Mouse (Mus musculus): ENCODE results near the gene Hivep2.

Gene Hivep2

DNA sequence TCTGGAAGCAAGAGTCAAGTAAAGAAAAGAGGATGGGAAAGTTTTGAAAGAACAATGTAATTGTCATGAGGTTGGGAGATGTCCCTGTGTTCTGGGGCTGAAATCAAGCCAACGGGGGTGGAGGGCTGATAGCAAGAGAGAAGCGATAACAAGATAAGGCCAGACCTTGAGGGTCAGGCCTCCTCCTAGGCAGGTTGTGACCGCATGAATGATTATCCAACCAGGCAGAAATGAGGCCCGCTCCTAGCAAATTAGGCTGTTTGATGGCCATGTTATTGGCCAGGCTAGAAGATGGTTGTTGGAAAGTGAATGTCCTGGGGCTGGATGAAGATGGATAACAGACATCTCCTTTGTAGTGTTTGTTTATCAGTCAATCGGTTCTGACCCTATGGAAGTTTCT lies 5.4 kb downstream of the Hivep2 start:
- DNase-seq (ENCODE audit: inconsistent age in 2 of 2, low spot score in 1 of 2): peak in 1 of 2 experiments; percentile 49

DNA sequence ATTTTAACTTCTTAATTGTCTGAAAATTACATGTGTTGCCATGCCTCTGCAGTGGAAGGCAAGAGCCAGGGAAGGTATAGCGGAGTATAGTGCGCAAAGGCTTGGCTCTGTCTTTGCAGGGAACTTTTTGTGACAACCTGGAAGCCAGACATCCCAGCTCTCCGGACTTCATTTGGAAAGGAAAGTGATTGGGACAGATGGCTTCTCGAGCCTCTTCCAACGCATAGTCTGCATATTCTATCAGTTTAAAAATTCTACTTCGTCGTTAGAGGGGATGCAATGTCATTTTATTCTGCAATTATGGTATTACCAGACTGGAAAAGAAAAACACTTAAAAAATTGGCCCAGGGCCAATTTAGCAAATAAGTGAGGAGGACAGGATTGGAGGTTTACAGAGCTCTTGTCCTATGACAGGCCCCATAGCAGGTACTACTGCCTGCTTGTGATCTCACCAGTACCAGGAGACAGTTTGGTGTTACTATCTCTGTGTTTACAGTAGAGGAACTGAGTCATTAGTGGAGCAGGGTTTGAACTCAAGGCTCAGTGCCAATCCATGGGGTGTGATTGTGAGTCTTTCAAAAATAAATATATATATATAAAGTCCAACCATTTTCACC lies 7.8 kb downstream of the Hivep2 start:
- DNase-seq (ENCODE audit: inconsistent age in 2 of 2, low spot score in 1 of 2): peak in 1 of 2 experiments; percentile 41

DNA sequence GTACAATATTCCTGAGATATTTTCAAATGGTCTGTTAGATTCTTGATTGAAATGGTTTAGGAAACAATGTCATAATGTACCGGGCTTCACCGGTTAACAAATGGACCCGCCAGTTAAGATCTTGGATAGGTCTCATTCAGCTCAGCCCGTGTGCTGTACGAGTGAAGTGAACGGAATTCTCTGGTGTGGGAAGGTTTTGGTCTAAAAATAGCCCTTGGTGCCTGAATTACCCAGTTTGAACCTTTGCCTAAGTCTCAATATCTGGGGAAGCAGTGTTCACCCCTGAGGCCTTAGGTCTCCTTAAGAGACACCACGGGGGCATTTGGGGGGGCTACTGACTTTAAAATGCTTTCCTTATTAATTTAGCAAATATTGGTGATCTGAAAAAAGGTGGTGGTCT lies 8.6 kb downstream of the Hivep2 start:
- no peak for DNase-seq (ENCODE audit: inconsistent age in 2 of 2, low spot score in 1 of 2)

DNA sequence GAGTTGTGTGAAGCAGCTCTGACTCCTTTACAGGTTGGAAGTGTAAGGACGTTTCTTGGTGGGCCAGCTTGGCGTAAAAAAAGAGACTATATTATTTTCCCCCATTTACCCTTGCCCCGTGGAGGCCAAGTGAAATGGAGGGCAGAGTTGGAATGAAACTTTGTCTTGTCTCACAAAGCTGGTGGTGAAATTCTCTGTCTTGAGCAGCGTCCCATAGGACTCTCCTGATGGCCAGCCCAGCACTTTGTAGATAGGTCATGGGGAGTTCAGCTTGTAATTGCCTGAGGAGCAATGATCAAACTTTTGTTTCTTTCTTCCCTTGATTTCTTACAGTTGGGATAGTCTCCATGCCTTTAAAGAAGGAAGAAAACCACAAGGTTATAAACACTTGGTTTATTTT lies 10.0 kb downstream of the Hivep2 start:
- DNase-seq (ENCODE audit: inconsistent age in 2 of 2, low spot score in 1 of 2): peak in 1 of 2 experiments; percentile 58

DNA sequence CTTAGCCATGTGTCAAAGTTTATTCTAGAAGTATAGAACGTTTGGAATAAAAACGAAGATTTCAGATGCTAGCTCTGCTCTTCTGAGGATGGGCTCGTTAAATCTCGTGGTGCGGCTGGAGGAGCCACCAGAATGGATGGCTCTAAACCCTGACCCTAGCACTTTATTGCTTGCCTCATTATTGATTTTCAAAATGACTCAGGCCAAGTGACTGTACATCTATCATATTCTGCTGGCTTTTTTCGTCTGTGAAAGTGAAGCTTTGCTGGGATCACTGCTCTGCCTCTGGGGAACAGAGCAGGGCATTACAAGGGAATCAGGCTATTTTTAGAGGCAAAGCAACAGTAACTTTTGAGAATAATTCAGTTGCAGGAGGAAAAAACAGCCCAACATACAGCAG lies 10.4 kb downstream of the Hivep2 start:
- DNase-seq (ENCODE audit: inconsistent age in 2 of 2, low spot score in 1 of 2): peak in 1 of 2 experiments; percentile 66

DNA sequence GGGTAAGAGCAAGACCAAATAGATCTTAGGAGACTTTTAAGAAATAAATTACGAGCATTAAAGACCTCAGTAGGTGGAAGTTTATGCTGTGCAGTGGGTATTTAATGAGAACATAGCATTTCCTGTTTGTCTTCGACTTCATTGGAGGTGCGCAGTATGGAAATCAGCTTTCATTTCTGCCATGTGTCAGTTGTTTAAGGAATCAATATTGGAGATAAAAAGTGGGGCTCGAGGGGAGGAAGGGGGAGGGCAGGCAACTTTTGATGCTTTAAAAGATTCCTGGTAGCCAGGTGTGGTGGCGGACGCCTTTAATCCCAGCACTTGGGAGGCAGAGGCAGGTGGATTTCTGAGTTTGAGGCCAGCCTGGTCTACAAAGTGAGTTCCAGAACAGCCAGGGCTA lies 16.4 kb downstream of the Hivep2 start:
- no peak for DNase-seq (ENCODE audit: inconsistent age in 2 of 2, low spot score in 1 of 2)

DNA sequence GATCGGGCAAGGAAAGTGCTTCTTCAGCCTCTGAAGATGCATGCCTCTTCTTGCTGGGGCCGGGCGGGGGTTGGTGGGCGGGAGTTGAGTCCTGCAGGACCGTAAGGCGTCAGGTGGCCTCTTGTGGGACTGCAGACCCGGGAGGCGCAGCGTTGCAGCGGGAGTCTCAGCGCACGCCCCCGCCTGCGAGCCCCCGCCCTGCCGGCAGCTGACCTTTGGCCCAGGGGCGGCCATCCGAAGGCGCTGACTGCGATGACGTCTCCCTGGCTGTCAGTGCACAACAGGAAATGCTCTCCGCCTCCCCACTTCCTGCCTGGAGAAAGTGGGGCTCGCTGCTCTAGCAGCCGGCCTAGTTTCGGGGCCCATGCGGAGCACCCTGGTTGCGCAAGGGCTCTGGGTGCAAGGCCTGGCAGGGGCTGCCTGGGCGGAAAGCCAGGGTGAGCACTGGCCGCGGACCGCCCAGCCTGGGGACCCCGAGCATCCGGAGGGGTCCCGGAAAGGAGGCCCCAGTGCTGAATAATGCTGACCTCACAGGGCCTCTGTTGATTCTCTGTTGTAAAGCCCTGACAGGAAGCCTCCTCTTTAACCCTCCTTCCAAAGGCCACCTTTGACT lies 17.0 kb downstream of the Hivep2 start:
- DNase-seq (ENCODE audit: inconsistent age in 2 of 2, low spot score in 1 of 2): peak; percentile 89 to 95

DNA sequence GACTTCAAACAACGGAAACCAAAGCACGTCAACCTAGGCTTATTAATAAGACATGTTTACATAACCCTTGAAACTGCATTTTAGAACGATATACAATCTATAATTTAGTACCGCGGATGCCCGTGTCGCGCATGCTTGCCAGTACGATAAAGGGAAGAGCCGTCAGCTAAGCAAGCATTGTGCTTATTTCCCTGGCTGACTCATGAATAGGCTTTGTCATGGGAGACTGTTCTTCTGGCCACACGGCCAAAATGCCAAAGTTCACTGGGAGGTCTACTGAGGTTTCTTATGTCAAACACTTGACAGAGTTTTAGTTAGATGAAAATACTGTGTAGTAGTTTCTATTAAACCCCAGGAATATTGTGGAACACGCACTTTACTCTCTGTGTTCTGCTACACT lies 17.8 kb downstream of the Hivep2 start:
- peak; percentile 74 to 92 for DNase-seq (ENCODE audit: inconsistent age in 2 of 2, low spot score in 1 of 2)

DNA sequence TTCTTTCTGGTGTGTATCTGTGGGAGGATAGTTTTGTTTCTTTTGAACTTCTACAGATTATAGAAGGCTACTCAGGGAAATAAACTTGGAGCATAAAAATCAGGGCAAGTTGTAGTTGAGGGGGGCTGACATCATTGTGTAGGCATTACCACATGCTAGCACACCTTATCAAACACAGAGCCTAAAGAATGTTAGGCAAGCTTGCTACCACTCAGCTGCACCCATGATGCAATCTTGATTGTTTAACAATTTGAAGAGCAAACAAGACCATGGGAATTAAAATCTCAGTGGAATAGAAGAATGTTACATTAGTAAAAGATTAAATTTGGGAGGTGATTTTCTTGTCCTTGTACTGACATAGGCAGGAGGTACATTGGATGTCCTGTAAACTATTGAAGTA lies 18.4 kb downstream of the Hivep2 start:
- no peak for DNase-seq (ENCODE audit: inconsistent age in 2 of 2, low spot score in 1 of 2)

DNA sequence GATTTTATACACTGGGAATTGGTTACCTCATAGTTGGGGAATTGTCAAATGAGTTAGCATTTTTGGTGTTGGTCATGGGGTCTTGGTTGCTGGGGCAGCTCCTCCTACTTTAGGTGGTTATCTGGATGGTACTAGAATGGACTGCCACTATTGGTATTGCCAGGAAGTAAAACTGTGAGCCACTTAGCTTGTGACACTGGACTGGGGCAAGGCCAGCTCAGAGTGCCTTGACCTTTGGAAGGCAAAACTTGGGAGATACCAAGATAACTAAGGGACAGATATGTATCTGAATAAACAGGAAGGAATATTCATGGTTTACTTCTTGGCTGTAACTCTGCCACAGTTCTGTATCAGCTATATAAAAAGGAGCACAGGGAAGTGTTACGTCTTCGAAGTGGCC lies 20.7 kb downstream of the Hivep2 start:
- peak; percentile 65 to 88 for DNase-seq (ENCODE audit: inconsistent age in 2 of 2, low spot score in 1 of 2)

DNA sequence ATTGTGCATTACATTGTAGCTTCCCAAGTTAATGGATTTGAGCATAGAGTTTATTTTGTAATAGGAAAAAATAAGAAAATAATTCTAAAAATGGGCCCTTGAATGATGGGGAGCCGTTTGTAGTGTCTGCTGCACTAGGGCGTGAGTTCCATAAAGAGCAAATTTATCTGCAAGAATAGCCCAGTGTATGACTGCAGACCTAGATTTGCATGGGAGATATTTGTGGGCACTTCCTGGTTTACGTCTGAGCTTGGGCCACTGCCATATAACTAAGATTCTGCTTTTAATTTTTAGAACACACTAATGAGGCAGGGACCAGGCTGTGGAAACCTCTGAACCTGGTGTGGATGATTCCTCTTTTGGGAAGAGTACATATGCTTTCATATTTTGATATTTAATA lies 21.5 kb downstream of the Hivep2 start:
- peak in 1 of 2 experiments; percentile 42 for DNase-seq (ENCODE audit: inconsistent age in 2 of 2, low spot score in 1 of 2)

DNA sequence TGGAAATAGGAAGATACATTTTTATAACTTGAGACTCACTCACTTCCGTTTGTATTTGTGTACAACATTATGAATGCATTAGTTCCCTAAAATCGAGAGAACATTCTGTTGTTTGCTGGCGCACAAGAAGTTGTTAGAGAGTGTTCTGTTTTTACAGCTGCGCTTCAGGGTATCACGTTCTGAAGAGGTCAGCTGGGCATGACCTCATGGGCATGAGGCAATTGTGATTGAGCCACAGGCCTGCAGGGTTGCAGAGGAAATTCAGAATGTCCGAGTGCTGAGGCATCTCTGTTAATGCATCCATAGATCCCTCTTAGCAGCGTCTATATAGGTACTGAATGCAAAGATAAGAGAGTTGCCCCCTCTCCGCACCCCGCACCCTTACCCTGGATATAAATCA lies 22.4 kb downstream of the Hivep2 start:
- peak in 1 of 2 experiments; percentile 79 for DNase-seq (ENCODE audit: inconsistent age in 2 of 2, low spot score in 1 of 2)

DNA sequence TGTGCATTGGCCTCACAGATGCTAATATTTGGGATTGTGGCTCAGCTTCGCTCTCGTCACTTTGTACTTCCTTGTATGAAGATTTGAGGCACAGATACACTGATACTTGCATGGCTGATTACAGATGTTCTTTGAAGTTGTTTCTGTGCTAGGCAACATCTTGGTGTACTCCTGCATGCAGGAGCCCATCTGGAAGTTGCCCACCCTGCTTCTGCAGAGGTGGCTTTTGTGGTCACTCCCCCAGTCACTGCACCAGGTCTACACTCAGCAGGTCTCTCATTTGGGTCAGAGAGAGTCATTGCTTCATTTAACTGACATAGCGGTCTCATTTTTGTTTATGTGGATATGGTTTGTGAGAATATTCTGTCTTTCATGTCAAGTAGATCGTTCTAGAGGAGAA lies 22.9 kb downstream of the Hivep2 start:
- no peak for DNase-seq (ENCODE audit: inconsistent age in 2 of 2, low spot score in 1 of 2)

DNA sequence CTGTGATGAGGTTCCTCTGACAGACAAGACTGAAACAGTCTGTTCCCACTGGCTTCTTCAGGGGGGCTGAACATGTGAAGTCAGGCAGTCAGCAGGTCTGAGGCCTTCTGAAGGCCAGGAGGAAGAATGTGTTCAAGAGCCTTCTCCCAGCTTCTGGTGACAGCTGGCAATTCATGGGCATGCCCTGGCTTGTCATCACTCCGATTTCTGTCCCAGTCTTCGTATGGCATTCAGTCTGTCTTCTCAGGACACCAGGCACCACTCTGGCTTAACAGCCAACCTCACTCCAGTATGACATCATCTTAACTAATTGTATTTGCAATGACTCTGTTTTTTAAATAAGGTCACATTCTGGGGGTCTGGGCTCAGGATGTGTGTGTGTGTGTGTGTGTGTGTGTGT lies 25.0 kb downstream of the Hivep2 start:
- DNase-seq (ENCODE audit: inconsistent age in 2 of 2, low spot score in 1 of 2): no peak

DNA sequence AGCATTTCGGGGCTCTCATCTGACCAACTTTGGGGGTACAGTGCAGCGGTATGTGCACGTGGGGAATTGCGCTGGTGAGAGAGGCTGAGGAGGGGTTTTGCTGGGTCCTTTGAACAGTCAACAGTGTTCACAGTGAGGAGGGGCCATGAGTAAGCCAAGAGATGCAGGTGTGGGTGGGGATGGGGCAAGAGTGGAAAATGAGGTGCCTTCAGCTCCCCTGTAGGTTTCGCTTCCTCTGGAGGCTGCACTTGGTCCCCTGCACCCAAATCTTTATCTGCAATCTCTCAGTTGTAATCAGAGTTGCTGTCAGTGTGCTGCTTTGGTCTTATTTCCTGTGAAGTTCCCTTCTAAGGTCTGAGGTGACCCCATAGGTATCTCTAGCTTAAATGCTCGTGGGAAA lies 27.5 kb downstream of the Hivep2 start:
- no peak for DNase-seq (ENCODE audit: inconsistent age in 2 of 2, low spot score in 1 of 2)

DNA sequence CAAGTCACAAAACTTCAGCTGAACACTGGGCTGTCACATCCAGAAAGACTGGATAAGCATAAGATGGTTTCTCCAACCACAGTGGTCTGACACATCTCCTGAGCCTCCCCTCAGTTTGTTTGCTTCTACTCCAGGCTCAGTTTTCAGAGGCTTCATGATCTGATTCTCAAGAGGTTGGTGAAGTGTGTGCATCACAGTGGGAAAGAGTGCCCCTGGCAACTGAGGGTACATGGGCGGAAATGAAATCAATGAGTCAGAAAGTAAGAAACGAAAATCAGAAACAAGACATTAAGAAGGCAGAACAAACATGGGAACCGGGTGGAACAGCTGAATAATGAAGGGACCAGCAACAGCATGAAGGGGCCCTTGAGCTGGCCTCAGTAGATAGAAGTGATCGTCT lies 31.5 kb downstream of the Hivep2 start:
- no peak for DNase-seq (ENCODE audit: inconsistent age in 2 of 2, low spot score in 1 of 2)

DNA sequence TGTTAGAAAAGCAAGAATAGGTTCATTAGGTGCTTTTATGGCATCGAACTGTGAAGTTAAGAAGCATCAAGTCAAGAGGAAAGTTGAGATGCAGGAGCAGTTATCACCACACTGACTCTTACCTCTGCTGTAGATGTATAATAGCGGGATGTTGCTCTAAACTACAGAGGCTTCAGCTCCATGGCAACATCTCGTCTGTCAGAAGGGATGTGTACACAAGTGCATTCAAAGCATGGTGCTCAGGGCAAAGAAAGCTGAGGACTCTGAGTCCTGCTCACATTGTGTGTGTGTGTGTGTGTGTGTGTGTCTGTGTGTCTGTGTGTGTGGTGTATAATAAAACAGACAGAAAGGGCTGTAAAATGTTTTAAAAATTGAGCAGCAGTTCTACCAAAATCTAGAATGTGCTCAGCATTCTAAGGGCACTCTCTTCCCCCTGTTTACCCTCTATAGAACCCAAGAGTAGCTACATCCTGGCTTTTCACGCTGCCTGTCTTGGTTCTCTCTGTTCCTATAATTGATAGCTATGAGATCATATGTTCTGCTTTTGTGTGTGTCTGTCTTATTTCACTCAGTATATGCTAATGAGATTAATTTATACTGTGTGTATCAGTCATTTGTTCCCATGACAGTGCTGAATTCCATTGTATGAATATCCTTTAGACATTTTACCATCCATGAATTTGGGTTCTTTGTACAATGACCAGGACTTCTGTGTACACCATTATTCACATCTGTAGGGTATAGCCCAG lies 39.1 kb downstream of the Hivep2 start:
- DNase-seq (ENCODE audit: inconsistent age in 2 of 2, low spot score in 1 of 2): no peak

DNA sequence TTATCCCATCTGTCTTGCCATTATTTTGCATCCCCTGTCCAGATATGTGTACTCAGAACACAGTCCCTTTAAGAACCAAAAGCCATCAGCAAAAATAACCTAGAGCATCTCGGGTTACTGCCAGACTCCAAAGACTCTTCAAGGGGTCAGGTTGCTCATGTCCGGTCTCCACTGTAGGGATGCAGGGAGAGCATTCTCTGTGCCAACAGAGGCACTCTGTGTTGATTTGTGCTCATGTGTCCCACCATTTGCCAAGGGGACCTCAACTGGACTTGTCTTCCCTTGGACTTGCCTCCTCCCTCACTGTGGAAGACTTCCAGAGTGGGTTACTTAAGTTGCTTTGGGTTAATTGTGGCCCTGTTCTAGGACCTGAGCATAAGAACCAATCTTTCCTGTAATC lies 43.8 kb downstream of the Hivep2 start:
- no peak for DNase-seq (ENCODE audit: inconsistent age in 2 of 2, low spot score in 1 of 2)

DNA sequence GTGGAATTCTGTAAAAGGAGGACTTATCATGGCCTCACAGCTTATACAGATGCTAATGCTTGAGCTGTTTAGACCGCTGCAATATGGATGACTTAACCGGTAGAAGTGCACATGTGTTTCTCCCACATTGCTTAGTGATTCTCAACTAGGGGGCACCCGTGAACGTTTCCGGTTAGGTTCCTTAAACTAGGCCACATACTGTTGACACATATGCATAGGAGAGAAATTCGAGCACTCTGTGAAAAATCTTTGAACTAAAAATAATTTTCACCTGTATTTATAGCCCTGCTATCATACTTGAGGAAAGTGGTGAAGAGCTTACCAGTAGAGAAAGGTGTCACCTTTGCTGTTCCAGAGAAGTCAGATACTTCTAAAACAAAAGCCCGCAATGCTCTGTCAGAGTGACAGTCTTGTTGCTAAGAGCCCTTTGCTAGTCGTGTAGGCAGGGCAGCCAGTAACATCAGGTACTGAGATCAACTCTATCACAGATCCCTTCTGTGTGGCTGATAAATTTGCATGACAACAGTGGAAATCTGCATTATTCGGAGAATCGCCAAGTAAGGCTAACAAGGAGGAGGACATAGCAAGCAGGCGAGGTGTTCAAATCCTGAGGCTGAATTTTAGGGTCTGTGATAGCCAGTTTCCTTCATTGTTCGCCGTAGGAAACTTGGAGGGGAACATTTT lies 50.6 kb downstream of the Hivep2 start:
- DNase-seq (ENCODE audit: inconsistent age in 2 of 2, low spot score in 1 of 2): no peak

DNA sequence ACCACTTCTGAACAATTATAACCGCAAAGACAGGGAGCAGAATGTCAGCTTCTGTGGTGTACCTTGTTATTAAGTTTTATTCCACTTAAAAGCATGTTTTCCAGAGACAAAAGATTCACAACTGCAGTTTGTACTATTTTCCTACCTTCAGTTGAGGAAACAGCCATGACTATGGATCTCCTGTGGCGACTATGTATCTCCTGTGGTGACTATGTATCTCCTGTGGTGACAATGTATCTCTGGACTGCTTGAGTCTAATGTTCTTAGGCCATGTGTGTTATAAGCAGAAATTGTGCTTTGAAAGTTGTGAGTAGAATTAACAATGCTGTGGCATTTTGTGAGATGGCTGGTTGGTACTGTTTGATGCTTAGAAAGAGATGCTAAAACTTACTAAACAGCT lies 51.5 kb downstream of the Hivep2 start:
- DNase-seq (ENCODE audit: inconsistent age in 2 of 2, low spot score in 1 of 2): no peak

DNA sequence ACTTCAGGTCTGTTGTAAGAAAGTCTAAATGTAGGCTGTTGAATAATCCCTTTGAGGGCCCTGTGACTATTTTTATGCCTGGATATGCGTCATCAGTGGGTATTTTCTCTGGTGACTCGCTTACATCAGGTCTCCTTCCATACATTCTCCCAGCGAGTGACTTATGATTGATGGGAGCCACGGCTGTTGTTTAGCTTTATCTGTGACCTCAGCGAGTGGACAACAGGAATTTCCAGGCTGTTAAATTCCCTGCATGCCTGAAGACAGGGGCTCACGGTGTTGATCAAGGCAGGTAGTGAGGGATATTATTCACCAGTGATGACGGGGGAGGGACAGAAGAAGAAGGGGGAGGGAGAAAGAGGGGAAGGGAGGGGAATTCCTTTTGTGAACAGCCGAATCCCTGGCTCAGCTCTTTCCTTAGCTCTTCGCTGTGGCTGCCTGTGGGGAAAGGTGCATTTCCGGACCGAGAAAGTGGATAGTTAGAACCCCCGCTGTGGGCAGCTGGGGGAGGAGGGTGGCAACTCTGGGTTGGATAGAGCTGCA lies 52.0 kb downstream of the Hivep2 start:
- DNase-seq (ENCODE audit: inconsistent age in 2 of 2, low spot score in 1 of 2): peak; percentile 57 to 90

DNA sequence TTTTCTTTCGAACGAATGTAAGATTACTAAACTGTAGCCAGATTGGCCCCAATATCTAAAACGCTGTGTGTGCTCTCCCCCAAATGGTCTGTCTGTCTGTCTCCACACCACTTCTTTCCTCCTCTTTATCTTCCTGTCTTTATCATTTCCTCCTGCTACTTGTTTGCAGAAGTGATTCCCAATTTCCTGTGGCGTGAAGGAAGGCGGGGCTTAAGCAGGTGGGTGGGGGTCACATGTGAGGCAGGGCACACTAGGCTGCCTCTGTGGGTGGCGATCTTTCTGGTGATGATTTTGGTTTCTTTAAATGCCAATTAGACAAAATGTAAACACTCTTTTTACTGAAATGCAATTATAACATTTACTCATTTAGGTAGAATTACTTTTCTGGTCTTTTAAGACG lies 52.8 kb downstream of the Hivep2 start:
- no peak for DNase-seq (ENCODE audit: inconsistent age in 2 of 2, low spot score in 1 of 2)

Data from adrenal gland, adult (tissue).